Mouse (Mus musculus): ENCODE measurements around the gene Selenos.

The Selenos gene

GRCm38 (mm10) chr7:66084546-66084945, 5.1 kb downstream of the Selenos start:
- DNase-seq (ENCODE audit: low read depth in 2 of 2, low spot score in 2 of 2): no peak

- no peak for DNase-seq (ENCODE audit: low read depth in 2 of 2, low spot score in 2 of 2)
These were observed 8.2 kb downstream of the Selenos start for GRCm38 (mm10) chr7:66087652-66088051.

GRCm38 (mm10) chr7:66088077-66088476, 8.6 kb downstream of the Selenos start:
- no peak for DNase-seq (ENCODE audit: low read depth in 2 of 2, low spot score in 2 of 2)

GRCm38 (mm10) chr7:66090676-66091190, 11.3 kb downstream of the Selenos start:
- no peak for DNase-seq (ENCODE audit: low read depth in 2 of 2, low spot score in 2 of 2)

GRCm38 (mm10) chr7:66091553-66091952, 12.1 kb downstream of the Selenos start:
- DNase-seq (ENCODE audit: low read depth in 2 of 2, low spot score in 2 of 2): no peak

- no peak for DNase-seq (ENCODE audit: low read depth in 2 of 2, low spot score in 2 of 2)
These were observed 13.2 kb downstream of the Selenos start for GRCm38 (mm10) chr7:66092656-66093055.

GRCm38 (mm10) chr7:66094141-66094540, 14.7 kb downstream of the Selenos start:
- no peak for DNase-seq (ENCODE audit: low read depth in 2 of 2, low spot score in 2 of 2)

- no peak for DNase-seq (ENCODE audit: low read depth in 2 of 2, low spot score in 2 of 2)
These were observed 19.4 kb downstream of the Selenos start for GRCm38 (mm10) chr7:66098803-66099202.

GRCm38 (mm10) chr7:66101866-66102265, 22.4 kb downstream of the Selenos start:
- peak; percentile 19 to 52 for DNase-seq (ENCODE audit: low read depth in 2 of 2, low spot score in 2 of 2)

GRCm38 (mm10) chr7:66104531-66104930, 25.1 kb downstream of the Selenos start:
- no peak for DNase-seq (ENCODE audit: low read depth in 2 of 2, low spot score in 2 of 2)

- no peak for DNase-seq (ENCODE audit: low read depth in 2 of 2, low spot score in 2 of 2)
These were observed 26.3 kb downstream of the Selenos start for GRCm38 (mm10) chr7:66105771-66106170.

- DNase-seq (ENCODE audit: low read depth in 2 of 2, low spot score in 2 of 2): no peak
These were observed 27.2 kb downstream of the Selenos start for GRCm38 (mm10) chr7:66106581-66107056.

- no peak for DNase-seq (ENCODE audit: low read depth in 2 of 2, low spot score in 2 of 2)
These were observed 27.8 kb downstream of the Selenos start for GRCm38 (mm10) chr7:66107206-66107605.

GRCm38 (mm10) chr7:66107930-66108329, 28.5 kb downstream of the Selenos start:
- DNase-seq (ENCODE audit: low read depth in 2 of 2, low spot score in 2 of 2): no peak

GRCm38 (mm10) chr7:66108961-66109854, 29.8 kb downstream of the Selenos start, which contains the start of gene Chsy1:
Chsy1 (plus strand) TSS chr7:66109515.
- DNase-seq (ENCODE audit: low read depth in 2 of 2, low spot score in 2 of 2): peak; percentile 81 to 85

- DNase-seq (ENCODE audit: low read depth in 2 of 2, low spot score in 2 of 2): peak; percentile 39 to 44
These were observed 30.6 kb downstream of the Selenos start for GRCm38 (mm10) chr7:66109855-66110635.

- DNase-seq (ENCODE audit: low read depth in 2 of 2, low spot score in 2 of 2): no peak
These were observed 31.2 kb downstream of the Selenos start for GRCm38 (mm10) chr7:66110636-66111112.

- DNase-seq (ENCODE audit: low read depth in 2 of 2, low spot score in 2 of 2): no peak
These were observed 31.8 kb downstream of the Selenos start for GRCm38 (mm10) chr7:66111211-66111610.

GRCm38 (mm10) chr7:66113561-66113960, 34.1 kb downstream of the Selenos start:
- no peak for DNase-seq (ENCODE audit: low read depth in 2 of 2, low spot score in 2 of 2)

GRCm38 (mm10) chr7:66115821-66116343, 36.4 kb downstream of the Selenos start:
- peak; percentile 14 to 24 for DNase-seq (ENCODE audit: low read depth in 2 of 2, low spot score in 2 of 2)

- no peak for DNase-seq (ENCODE audit: low read depth in 2 of 2, low spot score in 2 of 2)
These were observed 37.5 kb downstream of the Selenos start for GRCm38 (mm10) chr7:66116906-66117482.
